Mouse (Mus musculus) neural tube, embryonic 11.5 days (tissue): Measurements from ENCODE around the gene Olfr671. TPM values are rescaled to one million over a fixed set of nuclear protein-coding genes. Genes with fewer than 3 reads are reported as not detected.
"Not testable (repeated sequence)": the region's sequence is repeated elsewhere in the genome, so short reads cannot be mapped to it uniquely, and the experiment has no call there.

Experiments
- ATAC-seq: fragments of 200-750 bp; cut with Nextera tagmentation; 2 replicates; pipeline ENCODE4 v1.8.0; 2017; ENCODE audit warnings: moderate number of reproducible peaks, mild to moderate bottlenecking, moderate TSS enrichment, moderate library complexity; ENCODE audit not compliant: insufficient read depth, low FRiP score, low TSS enrichment
- DNase-seq: peaks from one replicate; pipeline ENCODE4 v3.0.0-alpha.2; 2015; ENCODE audit warnings: low spot score
- H3K27ac ChIP-seq: fragments of 300-500 bp; sonication (generic); 2 replicates; pipeline ENCODE4 v1.5.1; 2014; ENCODE audit warnings: low read depth, mild to moderate bottlenecking, low read length
- H3K27me3 ChIP-seq: fragments of 300-500 bp; sonication (generic); 2 replicates; pipeline ENCODE4 v1.6.1; 2014; ENCODE audit warnings: mild to moderate bottlenecking, low read length, mixed read lengths; ENCODE audit not compliant: control insufficient read depth, insufficient read depth
- H3K36me3 ChIP-seq: fragments of 300-500 bp; sonication (generic); 2 replicates; pipeline ENCODE4 v1.6.1; 2014; ENCODE audit warnings: mild to moderate bottlenecking, low read length, moderate library complexity, mixed read lengths; ENCODE audit not compliant: control insufficient read depth, insufficient read depth
- H3K4me1 ChIP-seq: fragments of 300-500 bp; sonication (generic); 2 replicates; pipeline ENCODE4 v1.6.1; 2014; ENCODE audit warnings: low read length, mixed read lengths; ENCODE audit not compliant: control insufficient read depth, insufficient read depth
- H3K4me2 ChIP-seq: fragments of 300-500 bp; sonication (generic); 2 replicates; pipeline ENCODE4 v1.6.1; 2014; ENCODE audit warnings: low read depth, mild to moderate bottlenecking, moderate library complexity
- H3K4me3 ChIP-seq: fragments of 300-500 bp; sonication (generic); 2 replicates; pipeline ENCODE4 v1.5.1; 2014; ENCODE audit warnings: low read depth, low read length
- H3K9ac ChIP-seq: fragments of 300-500 bp; sonication (generic); 2 replicates; pipeline ENCODE4 v1.6.1; 2014; ENCODE audit warnings: mild to moderate bottlenecking, low read length
- H3K9me3 ChIP-seq: fragments of 300-500 bp; sonication (generic); 2 replicates; pipeline ENCODE4 v1.6.1; 2016; ENCODE audit warnings: low read length; ENCODE audit not compliant: control insufficient read depth
- WGBS: fragments of 180-500 bp; shearing (Covaris S2); extraction: QIAGEN DNeasy Blood & Tissue Kit; methylation state at CpG from one replicate; pipeline ENCODE4 v1.1.7; 2014; 5-methylcytosine and 5-hydroxymethylcytosine counted together
- polyA plus RNA-seq: library from polyadenylated mRNA; unstranded; fragments of >200 nt; fragmentation: Nextera tagmentation; extraction: Ambion mirVana; gene quantifications from 2 replicates; pipeline ENCODE4 v1.2.1, GENCODE M21; 2014

Gene Olfr671
- not detected in 2 replicates for polyA plus RNA-seq

DNA sequence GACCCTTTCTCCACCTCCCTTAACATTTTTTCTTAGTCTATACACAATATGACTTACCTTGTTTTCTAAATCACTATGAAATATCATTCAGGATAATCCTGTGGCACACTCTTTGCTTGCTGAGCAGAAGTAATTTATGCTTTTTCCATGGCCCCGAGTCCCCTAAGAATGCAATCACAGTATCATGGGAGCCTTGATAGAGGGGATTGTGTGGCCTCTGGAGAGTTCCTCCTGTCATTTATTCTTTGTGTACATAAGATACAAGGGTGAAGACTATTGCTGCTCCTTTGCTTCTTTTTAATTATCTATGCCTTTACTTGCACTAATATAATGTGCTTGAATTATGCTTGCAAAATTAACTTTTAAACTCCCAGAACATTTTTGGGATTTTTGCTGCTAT is at the start of gene Olfr671:
Gene Olfr671 (minus strand): TSS at position 101 of the 400 bp plus-strand sequence.
- Histone ChIP-seq H3K36me3 (no peaks in the 10 kb centered on the region), H3K4me1 (no peaks in the 10 kb centered on the region), H3K4me2 (no peak within 1 kb of the TSS), H3K9me3 (no peaks in the 10 kb centered on the region), H3K4me3 (no peak within 1 kb of the TSS), H3K9ac (no peak within 1 kb of the TSS), H3K27ac (no peak within 1 kb of the TSS), H3K27me3 (no peaks in the 10 kb centered on the region)
- ATAC-seq (no peak), DNase-seq (no peak)
- WGBS: 82% methylated on average over 1 of the region's 1 CpGs

DNA sequence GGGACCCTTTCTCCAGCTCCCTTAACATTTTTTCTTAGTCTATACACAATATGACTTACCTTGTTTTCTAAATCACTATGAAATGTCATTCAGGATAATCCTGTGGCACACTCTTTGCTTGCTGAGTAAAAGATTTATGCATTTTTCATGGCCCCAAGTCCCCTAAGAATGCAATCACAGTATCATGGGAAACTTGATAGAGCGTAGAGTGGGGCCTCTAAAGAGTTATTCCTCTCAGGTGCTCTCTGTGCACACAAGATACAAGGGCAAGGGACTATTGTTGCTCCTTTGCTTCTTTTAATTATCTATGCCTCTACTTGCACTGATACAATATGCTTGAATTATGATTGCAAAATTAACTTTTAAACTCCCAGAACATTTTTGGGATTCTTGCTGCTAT is 49.4 kb upstream of the Olfr671 start, which contains the start of gene Olfr675:
Gene Olfr675 (minus strand): TSS at position 101 of the 400 bp plus-strand sequence.
- Histone ChIP-seq H3K27ac (no peak within 1 kb of the TSS), H3K9ac (no peak within 1 kb of the TSS), H3K36me3 (no peaks in the 10 kb centered on the region), H3K4me3 (no peak within 1 kb of the TSS), H3K9me3 (no peaks in the 10 kb centered on the region), H3K4me1 (no peaks in the 10 kb centered on the region), H3K27me3 (no peaks in the 10 kb centered on the region), H3K4me2 (no peak within 1 kb of the TSS)
- DNase-seq (no peak), ATAC-seq (no peak)
- WGBS: 69% methylated on average over 1 of the region's 1 CpGs

DNA sequence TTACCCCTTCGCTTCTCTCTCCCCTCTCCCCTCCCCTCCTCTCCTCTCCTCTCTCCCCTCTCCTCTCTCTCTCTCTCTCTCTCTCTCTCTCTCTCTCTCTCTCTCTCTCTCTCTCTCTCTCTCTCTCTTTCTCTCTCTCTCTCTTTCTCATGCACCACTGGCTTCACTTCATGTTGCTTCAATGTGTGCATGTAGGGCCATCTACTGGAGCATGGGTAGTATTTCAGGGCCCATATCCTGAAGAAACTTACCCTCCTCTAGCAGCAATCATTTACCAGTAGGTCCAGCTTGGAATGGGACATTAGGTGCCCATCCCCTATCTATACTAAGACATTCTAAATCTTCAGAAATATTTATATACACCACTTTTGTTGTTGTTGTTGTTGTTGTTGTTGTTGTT is 43.6 kb upstream of the Olfr671 start:
- Histone ChIP-seq H3K4me1 (no peaks in the 10 kb centered on the region), H3K27ac (no peak overlapping the region), H3K4me3 (no peak overlapping the region), H3K9me3 (no peaks in the 10 kb centered on the region), H3K9ac (no peak overlapping the region), H3K4me2 (no peak overlapping the region), H3K36me3 (no peaks in the 10 kb centered on the region), H3K27me3 (no peaks in the 10 kb centered on the region)
- no peak for ATAC-seq
- WGBS: 93% methylated on average over 1 of the region's 1 CpGs
- DNase-seq: no peak

DNA sequence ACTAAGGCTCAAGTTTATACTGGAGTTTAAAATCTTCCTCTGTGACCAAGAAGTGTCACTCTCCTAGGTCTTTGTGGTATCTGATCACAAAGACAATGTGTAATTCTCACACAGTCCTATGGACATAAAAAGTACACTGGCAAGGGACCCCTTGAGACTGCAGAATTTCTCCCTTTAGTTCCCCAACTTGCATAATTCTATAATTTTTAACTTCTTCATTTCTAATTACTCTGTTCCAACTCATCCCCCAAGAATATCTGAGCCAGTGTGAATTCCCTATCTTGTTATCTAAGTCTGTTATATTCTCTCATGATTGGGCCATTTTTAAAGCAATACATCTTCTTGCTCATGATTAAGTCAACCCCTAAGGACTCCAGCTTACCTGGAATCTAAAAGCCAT is 23.0 kb upstream of the Olfr671 start, which contains the start of gene Olfr672:
Gene Olfr672 (minus strand): TSS at position 101 of the 400 bp plus-strand sequence.
- ATAC-seq (no peak), DNase-seq (no peak)

DNA sequence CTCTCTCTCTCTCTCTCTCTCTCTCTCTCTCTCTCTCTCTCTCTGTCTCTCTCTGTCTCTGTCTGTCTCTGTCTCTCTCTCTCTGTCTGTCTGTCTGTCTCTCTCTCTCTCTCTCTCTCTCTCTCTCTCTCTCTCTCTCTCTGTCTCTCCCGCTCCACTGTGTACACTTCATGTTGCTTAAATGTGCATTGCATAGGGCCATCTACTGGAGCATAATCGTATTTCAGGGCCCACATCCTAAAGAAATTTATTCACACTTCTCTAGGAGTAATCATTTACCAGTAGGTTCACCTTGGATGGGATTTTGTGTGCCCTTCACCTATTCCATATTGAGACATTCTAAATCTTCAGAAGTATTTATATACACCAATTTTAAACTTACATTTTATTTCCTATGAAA is 6.4 kb downstream of the Olfr671 start:
- WGBS: 80% methylated on average over 2 of the region's 2 CpGs
- not testable (repeated sequence) for H3K27me3 ChIP-seq, H3K4me3 ChIP-seq, H3K27ac ChIP-seq, H3K9me3 ChIP-seq, ATAC-seq, DNase-seq, H3K9ac ChIP-seq, H3K36me3 ChIP-seq, H3K4me1 ChIP-seq, H3K4me2 ChIP-seq

More for the DNA sequence above, 23.0 kb upstream of the Olfr671 start, which contains the start of gene Olfr672:
- Histone ChIP-seq H3K4me2 (no peak within 1 kb of the TSS), H3K9ac (no peak within 1 kb of the TSS), H3K36me3 (no peaks in the 10 kb centered on the region), H3K27me3 (no peaks in the 10 kb centered on the region), H3K4me1 (no peaks in the 10 kb centered on the region), H3K9me3 (no peaks in the 10 kb centered on the region), H3K27ac (no peak within 1 kb of the TSS), H3K4me3 (no peak within 1 kb of the TSS)

DNA sequence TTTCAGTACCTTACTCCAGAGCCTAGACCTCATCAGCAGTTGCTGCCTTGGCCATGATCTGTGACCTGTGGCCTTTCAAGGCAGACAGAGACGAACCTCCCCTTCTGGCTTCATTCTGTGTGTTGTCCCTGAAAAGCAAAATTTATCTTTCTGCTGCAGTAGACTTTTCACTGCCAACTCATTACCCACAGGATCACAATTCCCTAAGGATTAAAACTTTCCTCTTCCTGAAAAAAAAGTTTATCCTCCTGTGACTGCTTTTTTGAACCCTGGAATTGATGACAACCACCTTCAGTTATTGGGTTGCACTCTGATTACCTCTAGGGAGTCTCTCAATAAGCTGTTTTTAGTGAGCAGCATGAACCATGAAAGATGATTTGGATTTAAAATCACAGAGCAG is 16.4 kb downstream of the Olfr671 start, which contains the start of gene Olfr670:
Gene Olfr670 (minus strand): TSS at position 101 of the 400 bp plus-strand sequence.
- H3K9me3 ChIP-seq: no peaks in the 10 kb centered on the region
- WGBS: 76% methylated on average over 1 of the region's 1 CpGs

DNA sequence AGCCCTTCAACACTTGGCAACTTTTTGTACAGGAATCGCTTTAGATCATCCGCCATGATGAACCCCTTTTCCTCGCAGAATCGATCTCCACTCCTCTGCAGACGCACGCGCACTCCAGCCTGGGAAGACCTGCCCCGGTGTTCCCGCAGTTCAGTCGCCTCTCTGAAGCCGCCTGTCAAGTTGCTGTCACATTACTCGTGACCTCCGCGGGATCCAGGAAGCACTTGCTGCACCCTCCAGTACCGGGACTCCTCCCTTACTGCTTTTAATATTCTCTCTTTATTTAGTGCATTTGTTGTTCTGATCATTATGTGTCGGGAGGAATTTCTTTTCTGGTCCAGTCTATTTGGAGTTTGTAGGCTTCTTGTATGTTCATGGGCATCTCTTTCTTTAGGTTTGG is 28.7 kb downstream of the Olfr671 start:
- not testable (repeated sequence) for H3K27me3 ChIP-seq, H3K9me3 ChIP-seq, H3K36me3 ChIP-seq, H3K9ac ChIP-seq, DNase-seq, H3K4me2 ChIP-seq, H3K4me3 ChIP-seq, ATAC-seq, H3K4me1 ChIP-seq, H3K27ac ChIP-seq
- 96% methylated on average over 16 of the region's 16 CpGs for WGBS

More for the DNA sequence above, 16.4 kb downstream of the Olfr671 start, which contains the start of gene Olfr670:
- DNase-seq (no peak), ATAC-seq (no peak)
- Histone ChIP-seq H3K9ac (no peak within 1 kb of the TSS), H3K27me3 (no peaks in the 10 kb centered on the region), H3K36me3 (no peaks in the 10 kb centered on the region), H3K4me2 (no peak within 1 kb of the TSS), H3K4me1 (no peaks in the 10 kb centered on the region), H3K4me3 (no peak within 1 kb of the TSS), H3K27ac (no peak within 1 kb of the TSS)

DNA sequence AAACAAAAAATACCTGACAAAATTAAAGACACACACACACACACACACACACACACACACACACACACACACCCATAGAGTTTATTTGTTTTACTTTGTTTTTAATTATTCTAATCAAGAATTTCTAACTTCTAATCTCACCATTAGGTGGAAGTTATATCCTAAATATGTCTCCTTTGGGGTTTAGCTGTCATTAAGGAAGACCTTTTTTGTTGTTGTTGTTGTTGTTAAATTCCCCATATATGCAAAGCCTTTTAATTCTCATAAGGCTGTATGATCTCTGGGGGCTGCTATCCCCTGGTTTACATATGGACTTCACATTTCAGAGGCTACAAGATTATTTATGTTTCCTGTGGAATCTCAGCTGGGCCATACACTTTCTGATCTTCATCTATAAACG is 45.0 kb downstream of the Olfr671 start, which contains the start of gene Olfr669:
Gene Olfr669 (plus strand): TSS at position 301 of the 400 bp plus-strand sequence.
- Histone ChIP-seq H3K27ac (no peak within 1 kb of the TSS), H3K9ac (no peak within 1 kb of the TSS), H3K27me3 (no peaks in the 10 kb centered on the region), H3K36me3 (no peaks in the 10 kb centered on the region), H3K9me3 (no peaks in the 10 kb centered on the region), H3K4me1 (no peaks in the 10 kb centered on the region), H3K4me3 (no peak within 1 kb of the TSS), H3K4me2 (no peak within 1 kb of the TSS)
- 79% methylated on average over 1 of the region's 1 CpGs for WGBS
- ATAC-seq (no peak), DNase-seq (no peak)

DNA sequence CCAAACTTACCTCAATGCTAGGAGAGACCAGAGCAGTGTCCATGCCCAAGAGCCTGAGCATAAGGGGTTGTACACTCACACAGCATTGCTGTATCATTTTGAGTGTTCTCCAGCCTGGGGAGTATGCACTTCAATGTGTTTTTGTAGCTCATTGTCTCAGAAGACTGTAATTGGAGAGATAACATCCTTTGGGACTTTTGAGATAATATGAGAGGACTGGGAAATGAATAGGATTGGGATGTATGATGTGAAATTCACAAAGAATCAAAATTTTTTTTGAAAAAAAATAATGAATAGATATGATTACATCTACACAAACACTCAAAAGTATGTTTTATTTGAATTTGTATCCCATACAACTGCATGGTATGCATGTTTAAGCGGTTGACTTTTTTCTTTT is 51.0 kb downstream of the Olfr671 start, which contains the start of gene Olfr668:
Gene Olfr668 (minus strand): TSS at position 101 of the 400 bp plus-strand sequence.
- ATAC-seq: no peak
- Histone ChIP-seq H3K4me3 (no peak within 1 kb of the TSS), H3K4me2 (no peak within 1 kb of the TSS), H3K27ac (no peak within 1 kb of the TSS), H3K27me3 (no peaks in the 10 kb centered on the region), H3K36me3 (no peaks in the 10 kb centered on the region), H3K9me3 (no peaks in the 10 kb centered on the region), H3K9ac (no peak within 1 kb of the TSS), H3K4me1 (no peaks in the 10 kb centered on the region)
- no peak for DNase-seq
- WGBS: 86% methylated on average over 1 of the region's 1 CpGs
